Mouse (Mus musculus): ENCODE data around the gene Copb2. TPM values are rescaled to one million over a fixed set of nuclear protein-coding genes. Genes with fewer than 3 reads are reported as not detected.

Copb2 gene
- polyA plus RNA-seq (2016; fragmentation: Nextera tagmentation; extraction: Ambion mirVana): 158 and 164 TPM in 2 replicates

- peak within 1 kb of the TSS; percentile 95 for H3K4me3 ChIP-seq
- peaks cover 7% of the 10 kb centered on the region for H3K36me3 ChIP-seq
- H3K27ac ChIP-seq (replicated peaks): peak within 1 kb of the TSS; percentile 89
- DNase-seq (ENCODE audit: low spot score): peak; percentile 99
- WGBS: under 1% methylated on average over 76 of the region's 76 CpGs
- no peaks in the 10 kb centered on the region for H3K9me3 ChIP-seq (replicated peaks)
- peaks cover 28% of the 10 kb centered on the region for H3K4me1 ChIP-seq
- H3K27me3 ChIP-seq (ENCODE audit: low read depth, poor library complexity, severe bottlenecking): no peaks in the 10 kb centered on the region
These were observed at the start of gene Copb2 for GRCm38 (mm10) chr9:98563137-98564126. TSS of gene Copb2 (plus strand) at chr9:98563721.

DNA sequence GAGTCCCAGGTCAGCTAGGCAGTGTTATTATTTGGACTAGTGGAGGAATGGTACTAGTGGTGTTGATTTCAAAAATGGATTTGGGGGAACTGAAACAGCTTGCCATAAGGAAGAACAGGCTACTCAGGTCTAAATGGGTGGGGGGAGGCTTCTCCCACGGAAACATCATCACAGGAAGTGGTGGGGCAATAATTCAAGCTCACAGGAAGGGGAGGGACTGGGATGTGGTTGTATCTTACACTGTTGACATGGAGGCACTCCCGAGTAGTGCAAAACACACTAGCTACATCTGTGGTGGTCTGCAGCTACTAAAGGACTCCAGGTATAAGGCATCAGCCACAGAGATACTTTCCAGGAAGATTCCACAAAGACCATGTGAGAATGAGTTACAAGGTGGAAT lies 39.6 kb upstream of the Copb2 start:
- DNase-seq (ENCODE audit: low spot score): no peak
- H3K4me1 ChIP-seq: peaks cover 17% of the 10 kb centered on the region
- peaks cover 16% of the 10 kb centered on the region; the same call in 1 of the 2 replicates for H3K27me3 ChIP-seq (ENCODE audit: low read depth, poor library complexity, severe bottlenecking)
- no peaks in the 10 kb centered on the region for H3K36me3 ChIP-seq
- H3K27ac ChIP-seq (replicated peaks): no peak overlapping the region
- H3K4me3 ChIP-seq: no peak overlapping the region
- 82% methylated on average over 2 of the region's 2 CpGs for WGBS
- H3K9me3 ChIP-seq (replicated peaks): no peaks in the 10 kb centered on the region

DNA sequence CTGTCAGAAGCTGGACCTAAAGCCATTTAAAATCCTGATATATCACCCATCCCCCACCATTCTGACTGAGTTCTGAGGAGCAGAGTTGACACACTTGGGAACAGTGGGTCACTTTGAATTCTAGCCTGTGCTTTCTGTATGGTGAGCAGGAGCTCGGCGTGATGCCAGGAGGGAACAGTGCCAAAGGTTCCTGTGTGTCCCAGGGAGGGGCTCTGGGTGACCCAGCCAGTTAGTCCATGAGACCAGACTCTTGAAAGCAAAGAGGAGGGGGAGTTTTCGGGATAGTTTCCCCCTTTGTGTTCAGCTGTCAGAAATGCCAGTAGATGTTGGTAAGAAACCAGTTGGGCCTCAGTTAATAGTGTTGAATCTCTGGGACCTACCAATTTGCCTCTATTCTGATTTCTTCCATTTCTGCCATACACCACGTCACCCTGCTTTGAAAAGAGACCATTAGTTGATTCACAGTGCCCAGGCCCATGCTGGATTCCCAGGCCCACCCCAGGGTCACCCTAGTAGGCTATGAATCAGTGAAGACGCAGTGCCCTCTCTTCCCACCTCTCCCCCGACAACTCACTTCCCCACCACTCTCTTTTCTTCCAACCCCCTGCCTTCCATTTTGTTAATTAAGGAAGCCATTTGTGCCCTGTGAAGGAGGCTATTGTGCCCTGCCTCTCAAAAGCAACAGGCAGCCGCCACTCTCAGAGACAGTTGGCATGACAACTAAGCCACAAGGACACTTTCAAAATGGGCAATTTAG lies 38.6 kb upstream of the Copb2 start:
- WGBS: 47% methylated on average over 7 of the region's 7 CpGs
- Histone ChIP-seq H3K9me3 (replicated peaks) (no peaks in the 10 kb centered on the region), H3K27me3 (ENCODE audit: low read depth, poor library complexity, severe bottlenecking) (peaks cover 16% of the 10 kb centered on the region; the same call in 1 of the 2 replicates), H3K27ac (replicated peaks) (no peak overlapping the region; the same call in 1 of the 2 replicates), H3K4me3 (no peak overlapping the region), H3K4me1 (peaks cover 17% of the 10 kb centered on the region), H3K36me3 (no peaks in the 10 kb centered on the region)
- DNase-seq (ENCODE audit: low spot score): no peak

DNA sequence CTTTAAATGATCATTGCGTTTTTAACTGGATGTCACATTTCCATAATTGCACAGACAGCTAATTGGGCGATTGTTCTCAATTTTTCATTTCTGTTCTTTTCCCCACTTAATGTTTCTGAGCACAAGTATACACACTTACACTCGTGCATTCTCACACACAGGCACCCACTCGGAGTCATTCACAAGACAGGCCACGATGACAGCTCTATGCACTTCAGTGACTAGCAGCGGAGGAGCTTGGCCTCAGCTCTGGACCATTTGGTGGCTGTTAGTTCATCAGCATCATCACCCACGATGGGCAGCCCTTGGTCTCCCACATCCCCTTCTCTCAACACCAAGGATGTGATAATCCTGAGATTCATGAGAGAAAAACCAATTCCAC lies 38.0 kb upstream of the Copb2 start:
- no peak overlapping the region for H3K27ac ChIP-seq (replicated peaks)
- no peaks in the 10 kb centered on the region for H3K9me3 ChIP-seq (replicated peaks)
- H3K36me3 ChIP-seq: no peaks in the 10 kb centered on the region
- H3K27me3 ChIP-seq (ENCODE audit: low read depth, poor library complexity, severe bottlenecking): peaks cover 16% of the 10 kb centered on the region; the same call in 1 of the 2 replicates
- no peak for DNase-seq (ENCODE audit: low spot score)
- peaks cover 17% of the 10 kb centered on the region for H3K4me1 ChIP-seq
- no peak overlapping the region for H3K4me3 ChIP-seq
- WGBS: 56% methylated on average over 7 of the region's 7 CpGs

DNA sequence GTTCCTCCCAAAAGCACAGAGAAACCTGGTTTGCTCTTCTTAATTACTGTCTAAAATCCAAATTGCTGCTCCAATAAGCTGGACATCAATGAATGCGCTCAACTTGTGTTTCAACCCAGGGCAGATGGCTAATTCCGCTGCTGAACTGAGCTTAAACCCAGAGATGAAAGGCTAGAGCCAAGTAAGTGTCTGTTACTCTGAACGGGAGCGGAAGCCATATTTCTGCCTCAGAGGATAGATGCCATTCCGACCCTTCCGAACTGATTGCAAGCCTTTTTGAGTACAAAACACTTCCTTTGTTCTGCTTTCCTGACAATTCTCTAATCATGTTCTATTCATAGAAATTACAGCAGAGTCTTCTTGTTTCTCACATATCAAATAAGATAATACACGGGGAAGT lies 36.3 kb upstream of the Copb2 start:
- no peak for DNase-seq (ENCODE audit: low spot score)
- H3K36me3 ChIP-seq: no peaks in the 10 kb centered on the region
- WGBS: 87% methylated on average over 7 of the region's 7 CpGs

GRCm38 (mm10) chr9:98529776-98530175 lies 33.7 kb upstream of the Copb2 start:
- Histone ChIP-seq H3K9me3 (replicated peaks) (no peaks in the 10 kb centered on the region), H3K36me3 (no peaks in the 10 kb centered on the region), H3K27me3 (ENCODE audit: low read depth, poor library complexity, severe bottlenecking) (peaks cover 8% of the 10 kb centered on the region; the same call in 1 of the 2 replicates), H3K4me1 (peaks cover 10% of the 10 kb centered on the region), H3K27ac (replicated peaks) (no peak overlapping the region), H3K4me3 (no peak overlapping the region)
- no peak for DNase-seq (ENCODE audit: low spot score)
- WGBS: 89% methylated on average over 4 of the region's 4 CpGs

More for the DNA sequence above, 36.3 kb upstream of the Copb2 start:
- Histone ChIP-seq H3K27ac (replicated peaks) (no peak overlapping the region), H3K4me3 (no peak overlapping the region), H3K27me3 (ENCODE audit: low read depth, poor library complexity, severe bottlenecking) (peaks cover 16% of the 10 kb centered on the region; the same call in 1 of the 2 replicates), H3K9me3 (replicated peaks) (no peaks in the 10 kb centered on the region), H3K4me1 (peaks cover 17% of the 10 kb centered on the region)

- H3K27ac ChIP-seq (replicated peaks): no peak overlapping the region
- H3K27me3 ChIP-seq (ENCODE audit: low read depth, poor library complexity, severe bottlenecking): peaks cover 8% of the 10 kb centered on the region; the same call in 1 of the 2 replicates
- no peaks in the 10 kb centered on the region; the same call in 1 of the 2 replicates for H3K9me3 ChIP-seq (replicated peaks)
- no peaks in the 10 kb centered on the region for H3K36me3 ChIP-seq
- no peak overlapping the region for H3K4me3 ChIP-seq
- H3K4me1 ChIP-seq: no peaks in the 10 kb centered on the region
- 64% methylated on average over 2 of the region's 2 CpGs for WGBS
- DNase-seq (ENCODE audit: low spot score): no peak
These were observed 32.5 kb upstream of the Copb2 start for GRCm38 (mm10) chr9:98530999-98531398.

- Histone ChIP-seq H3K4me3 (no peak overlapping the region), H3K27ac (replicated peaks) (no peak overlapping the region), H3K27me3 (ENCODE audit: low read depth, poor library complexity, severe bottlenecking) (0 out of 2 replicates have a peak, but pooled peaks cover 4% of the 10 kb centered on the region), H3K36me3 (no peaks in the 10 kb centered on the region), H3K4me1 (peaks cover 8% of the 10 kb centered on the region), H3K9me3 (replicated peaks) (no peaks in the 10 kb centered on the region; the same call in 1 of the 2 replicates)
- no peak for DNase-seq (ENCODE audit: low spot score)
- 82% methylated on average over 4 of the region's 4 CpGs for whole genome bisulfite sequencing
These were observed 28.7 kb upstream of the Copb2 start for GRCm38 (mm10) chr9:98534675-98535280.

DNA sequence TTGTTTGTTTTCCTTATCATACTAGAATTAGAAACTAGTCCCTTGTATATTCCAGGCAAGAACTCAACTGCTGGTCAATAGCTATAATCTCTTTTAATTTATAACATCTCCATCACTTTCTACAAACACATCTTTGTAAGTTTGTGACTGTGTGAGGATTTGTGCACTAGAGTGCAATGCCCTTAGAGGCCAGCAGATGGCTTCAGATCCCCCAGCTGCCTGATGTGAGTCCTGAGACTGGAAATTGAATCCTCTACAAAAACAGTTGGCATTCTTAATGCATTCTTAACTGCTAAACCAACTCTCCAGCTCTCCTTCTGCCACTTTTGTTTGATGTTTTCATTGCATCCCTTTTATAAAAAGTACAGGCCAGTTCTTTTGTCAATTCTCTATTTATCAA lies 27.8 kb upstream of the Copb2 start:
- DNase-seq (ENCODE audit: low spot score): no peak
- Histone ChIP-seq H3K4me1 (peaks cover 8% of the 10 kb centered on the region), H3K27me3 (ENCODE audit: low read depth, poor library complexity, severe bottlenecking) (0 out of 2 replicates have a peak, but pooled peaks cover 4% of the 10 kb centered on the region), H3K27ac (replicated peaks) (no peak overlapping the region), H3K4me3 (no peak overlapping the region), H3K36me3 (no peaks in the 10 kb centered on the region), H3K9me3 (replicated peaks) (no peaks in the 10 kb centered on the region; the same call in 1 of the 2 replicates)

- H3K4me3 ChIP-seq: no peak overlapping the region
- no peak overlapping the region for H3K27ac ChIP-seq (replicated peaks)
- no peaks in the 10 kb centered on the region; the same call in 1 of the 2 replicates for H3K9me3 ChIP-seq (replicated peaks)
- 0 out of 2 replicates have a peak, but pooled peaks cover 4% of the 10 kb centered on the region for H3K27me3 ChIP-seq (ENCODE audit: low read depth, poor library complexity, severe bottlenecking)
- DNase-seq (ENCODE audit: low spot score): no peak
- WGBS: 47% methylated on average over 13 of the region's 13 CpGs
- H3K4me1 ChIP-seq: peaks cover 8% of the 10 kb centered on the region
- H3K36me3 ChIP-seq: no peaks in the 10 kb centered on the region
These were observed 25.4 kb upstream of the Copb2 start for GRCm38 (mm10) chr9:98538017-98538712.

DNA sequence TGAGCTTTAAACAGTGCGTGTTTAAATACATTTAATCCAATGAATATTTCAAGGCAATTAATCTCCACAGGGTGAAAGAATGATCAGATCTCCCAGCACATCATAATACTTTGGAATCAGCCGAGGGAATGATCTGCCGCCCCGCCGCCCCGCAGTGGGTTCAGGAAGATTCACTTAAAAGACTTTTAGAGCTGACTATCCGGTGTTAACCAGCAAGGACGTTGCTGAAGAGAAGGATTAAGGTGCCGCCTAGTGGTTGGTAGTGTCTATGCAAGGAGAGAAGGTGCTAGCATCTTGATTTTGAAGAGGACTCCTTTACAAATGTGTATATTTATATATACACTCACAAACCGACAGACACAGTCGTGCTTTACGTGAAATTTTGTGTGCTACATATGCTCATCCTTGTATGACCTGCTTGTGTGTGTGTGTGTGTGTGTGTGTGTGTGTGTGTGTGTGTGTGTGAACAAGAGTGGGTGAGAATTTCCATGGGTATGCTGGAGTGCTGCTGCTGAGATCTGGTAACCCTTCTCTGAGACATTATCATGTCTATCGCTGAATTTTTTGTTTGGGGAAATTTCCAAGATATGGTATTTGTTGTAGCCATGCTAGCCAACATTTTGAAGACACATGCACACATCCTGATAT lies 24.7 kb upstream of the Copb2 start:
- 8% methylated on average over 13 of the region's 13 CpGs for WGBS
- H3K27ac ChIP-seq (replicated peaks): no peak overlapping the region
- H3K4me3 ChIP-seq: no peak overlapping the region
- 0 out of 2 replicates have a peak, but pooled peaks cover 4% of the 10 kb centered on the region for H3K27me3 ChIP-seq (ENCODE audit: low read depth, poor library complexity, severe bottlenecking)
- DNase-seq (ENCODE audit: low spot score): peak; percentile 69
- no peaks in the 10 kb centered on the region; the same call in 1 of the 2 replicates for H3K9me3 ChIP-seq (replicated peaks)
- H3K36me3 ChIP-seq: no peaks in the 10 kb centered on the region
- peaks cover 8% of the 10 kb centered on the region for H3K4me1 ChIP-seq
